Mouse (Mus musculus) WW6 (cell line): Measurements from ENCODE around the gene Gm20696.

ENCODE experiments used
- DNase-seq: peaks from one replicate; pipeline ENCODE4 v3.0.0-alpha.2; 2013; ENCODE audit warnings: low read depth, low spot score

The Gm20696 gene

DNA sequence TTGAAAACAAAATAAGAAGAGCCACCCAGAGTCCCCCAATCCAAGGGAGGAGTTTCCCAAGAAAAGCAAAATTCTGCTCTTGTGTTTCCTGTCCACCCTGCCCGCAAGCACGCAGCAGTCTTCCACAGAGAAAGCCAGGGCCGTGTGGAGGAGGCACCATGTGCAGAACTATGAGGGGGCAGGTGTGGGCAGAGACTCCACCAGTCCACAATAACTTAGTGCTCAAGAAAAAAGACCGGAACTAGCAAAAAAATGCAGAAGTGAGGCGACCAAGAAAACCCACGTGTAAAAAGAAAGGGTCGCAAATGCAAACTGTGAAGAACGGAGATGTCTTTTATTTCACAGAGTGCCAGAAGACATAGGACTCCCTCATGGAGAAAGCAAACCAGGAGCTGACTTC is 371.1 kb downstream of the Gm20696 start:
- no peak for DNase-seq

GRCm38 (mm10) chr6:99289220-99289619 is 377.4 kb downstream of the Gm20696 start:
- no peak for DNase-seq

- DNase-seq, result no peak
Observed at GRCm38 (mm10) chr6:99285026-99285425, 381.6 kb downstream of the Gm20696 start.

- no peak for DNase-seq
Observed at GRCm38 (mm10) chr6:99284019-99284418, 382.6 kb downstream of the Gm20696 start.

- DNase-seq, result no peak
Observed at GRCm38 (mm10) chr6:99282866-99283657, 383.5 kb downstream of the Gm20696 start.

GRCm38 (mm10) chr6:99281433-99281832 is 385.2 kb downstream of the Gm20696 start:
- no peak for DNase-seq

- DNase-seq, result no peak
Observed at GRCm38 (mm10) chr6:99280619-99281018, 386.0 kb downstream of the Gm20696 start.

- no peak for DNase-seq
Observed at GRCm38 (mm10) chr6:99277251-99277650, 389.3 kb downstream of the Gm20696 start.

DNA sequence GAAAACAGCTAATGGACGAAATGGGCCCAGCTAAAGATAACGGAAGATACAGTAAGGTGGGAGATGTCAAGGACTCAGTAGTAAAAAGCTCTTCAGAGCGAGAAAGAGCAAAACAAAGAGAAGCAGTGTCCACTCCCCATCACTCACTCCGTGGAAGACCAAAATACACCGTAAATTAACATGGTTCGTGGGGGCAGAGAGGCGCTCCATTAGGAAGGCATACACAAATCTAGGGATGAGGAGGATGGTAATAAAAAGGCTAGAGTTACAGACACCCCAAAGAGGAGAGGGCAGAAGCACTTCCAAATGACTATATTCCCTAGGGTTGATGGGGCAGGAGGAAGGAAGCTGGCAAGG is 390.3 kb downstream of the Gm20696 start:
- no peak for DNase-seq

DNA sequence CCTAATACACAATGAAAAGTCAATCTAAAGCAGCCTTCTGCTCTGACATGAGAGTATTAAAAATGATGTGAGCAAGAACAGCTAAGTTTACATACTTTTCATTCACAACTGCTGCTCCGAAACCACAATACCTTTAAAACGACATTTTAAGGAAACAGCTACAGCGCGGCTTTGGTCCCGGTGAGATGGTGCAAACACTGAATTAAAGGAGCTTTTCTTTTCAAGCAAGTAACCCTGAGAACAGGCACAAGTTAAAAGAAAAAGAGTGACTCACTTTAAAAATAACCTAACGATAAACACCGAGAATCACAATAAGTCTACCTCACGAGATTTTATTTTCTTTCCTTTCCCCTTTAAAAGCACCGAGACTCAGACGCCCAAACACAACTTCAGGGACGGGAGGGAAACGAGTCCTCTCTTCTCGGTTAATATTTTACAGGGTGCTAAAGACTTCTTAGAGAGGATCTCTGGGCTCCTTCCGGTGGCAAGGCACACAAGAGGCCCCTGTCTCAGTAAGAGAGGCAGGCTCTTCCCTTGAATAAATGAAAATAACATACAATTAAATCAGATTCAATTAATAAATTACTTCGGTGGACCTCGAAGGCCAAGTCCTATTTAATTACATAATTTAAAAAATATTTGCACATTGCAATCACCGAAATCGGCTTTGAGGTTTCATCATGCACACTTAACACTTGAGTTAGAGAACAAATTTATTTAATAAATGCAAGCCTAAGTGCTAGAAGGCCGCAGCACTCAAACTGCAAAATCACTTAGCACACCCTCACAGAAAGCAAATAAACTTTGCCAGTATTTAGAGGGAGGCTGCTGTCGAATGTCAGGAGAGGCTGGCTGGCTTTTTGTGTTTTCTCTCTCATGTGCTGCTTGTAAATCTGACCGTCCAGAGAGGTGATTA is 391.0 kb downstream of the Gm20696 start:
- no peak for DNase-seq

- DNase-seq, result no peak
Observed at GRCm38 (mm10) chr6:99274667-99275066, 391.9 kb downstream of the Gm20696 start.

DNA sequence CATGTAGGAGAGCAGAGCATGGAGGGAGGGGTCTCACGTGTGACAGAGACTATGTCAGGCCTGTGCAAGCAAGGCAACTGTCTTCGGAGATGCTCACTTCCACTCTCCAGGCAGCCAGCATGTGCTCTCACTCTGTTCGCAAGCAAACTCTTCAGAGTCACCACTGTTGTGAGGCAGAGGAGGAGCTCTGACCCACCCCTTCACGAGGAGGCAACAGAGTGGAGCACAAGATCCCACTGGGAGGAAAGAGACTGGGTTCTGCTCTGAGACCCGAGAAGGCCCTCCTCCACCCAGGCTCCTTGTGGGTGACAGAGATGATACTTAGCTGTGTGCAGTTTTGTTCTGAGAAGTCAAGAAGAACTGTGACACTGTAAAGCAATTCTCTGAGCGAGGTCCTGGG is 392.4 kb downstream of the Gm20696 start:
- no peak for DNase-seq

GRCm38 (mm10) chr6:99273177-99273576 is 393.4 kb downstream of the Gm20696 start:
- no peak for DNase-seq

- no peak for DNase-seq
Observed at GRCm38 (mm10) chr6:99272174-99272573, 394.4 kb downstream of the Gm20696 start.

- no peak for DNase-seq
Observed at GRCm38 (mm10) chr6:99271741-99272140, 394.9 kb downstream of the Gm20696 start.

GRCm38 (mm10) chr6:99269921-99270320 is 396.7 kb downstream of the Gm20696 start:
- DNase-seq, result no peak

DNA sequence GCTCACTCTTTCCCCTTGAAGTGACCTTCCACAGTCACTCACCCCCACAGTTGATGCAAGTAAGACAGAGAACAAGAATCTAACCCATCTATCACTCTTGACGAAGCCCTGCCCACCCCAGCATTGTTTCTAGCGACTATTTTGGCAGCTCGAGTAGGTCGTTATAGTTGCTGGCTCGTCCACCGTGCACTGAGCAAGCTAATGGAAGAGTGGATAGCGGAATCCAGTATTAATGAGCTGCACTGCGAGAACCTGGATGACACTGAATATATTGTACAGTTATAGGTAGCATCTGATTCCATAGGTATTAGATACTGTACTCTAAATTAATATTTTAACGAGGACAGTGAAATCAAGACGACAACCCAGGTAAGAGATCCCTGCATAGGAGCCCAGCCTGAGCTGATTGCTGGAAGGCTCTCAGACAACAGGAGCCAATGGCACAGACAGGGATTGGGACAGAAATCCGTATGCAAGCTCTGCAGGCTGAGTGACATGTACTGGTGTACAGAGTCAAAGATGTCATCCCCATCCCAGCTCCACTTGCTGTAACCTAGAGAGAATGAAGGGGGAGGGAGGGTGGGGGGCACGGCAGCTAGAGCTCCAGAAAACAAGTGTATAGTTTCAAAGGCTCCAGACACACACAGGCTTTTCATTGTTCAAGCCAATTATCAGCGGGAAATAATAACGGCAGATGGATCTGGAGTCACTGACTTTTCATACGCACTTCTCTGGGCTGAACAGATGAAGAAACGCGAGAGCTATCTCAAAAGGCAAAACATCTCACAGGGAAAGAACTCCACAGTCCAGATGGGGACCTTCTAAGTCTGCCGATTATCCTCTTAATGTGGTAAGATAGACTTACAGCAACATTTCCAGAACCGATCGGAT is 398.2 kb downstream of the Gm20696 start:
- no peak for DNase-seq

DNA sequence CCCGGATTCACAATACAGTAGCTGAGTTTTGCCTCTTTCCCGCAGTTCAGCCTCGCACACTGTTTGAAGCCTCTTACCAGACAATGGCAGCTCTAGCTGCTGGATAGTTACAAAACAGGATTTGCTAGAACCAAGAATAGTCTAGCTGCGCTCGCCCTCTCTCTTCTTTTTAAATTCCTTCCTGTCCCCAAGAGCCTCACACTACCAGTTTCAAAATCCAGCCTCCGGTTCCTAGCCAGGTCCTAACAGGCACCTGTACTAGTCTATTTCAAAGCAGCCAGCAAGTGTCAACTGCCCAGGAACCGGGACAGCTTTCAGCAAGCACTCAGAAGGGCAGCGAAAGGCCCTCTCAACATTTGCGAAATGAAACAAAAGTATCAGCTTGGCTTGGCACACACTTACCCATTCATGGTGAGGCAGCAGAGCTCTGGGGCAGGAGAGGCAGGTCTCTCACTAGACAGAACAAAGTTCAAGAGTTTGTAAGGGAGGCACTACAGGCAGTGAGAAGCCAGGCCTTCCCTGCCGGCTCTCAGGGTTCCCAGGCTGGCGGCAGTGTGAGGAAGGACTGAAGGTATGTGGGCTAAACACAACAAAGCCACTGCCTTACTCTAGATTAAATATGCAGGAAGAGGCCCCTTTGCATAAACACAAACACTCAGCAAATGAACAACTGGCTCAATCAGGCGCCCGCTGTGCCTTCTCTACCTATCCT is 400.5 kb downstream of the Gm20696 start:
- no peak for DNase-seq

DNA sequence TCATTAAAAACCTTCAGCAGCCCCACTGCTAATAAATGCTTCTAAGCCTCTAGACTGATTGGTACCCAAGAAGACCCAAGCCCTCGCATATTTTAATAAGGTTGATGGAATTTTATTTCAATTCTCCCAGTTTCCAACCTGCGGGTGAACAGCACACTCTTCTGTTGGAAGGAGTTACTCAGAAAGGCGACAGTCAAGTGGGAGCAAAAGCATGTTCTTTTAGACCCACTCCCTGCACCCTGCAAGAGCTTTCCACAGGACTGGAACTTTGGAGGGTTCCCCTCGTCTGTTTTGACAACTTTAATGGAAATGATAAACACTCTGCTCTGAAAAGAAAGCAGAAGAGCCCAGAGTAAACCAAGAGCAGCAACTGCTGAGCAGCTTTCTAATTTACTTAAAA is 401.4 kb downstream of the Gm20696 start:
- no peak for DNase-seq

GRCm38 (mm10) chr6:99264192-99265093 is 402.2 kb downstream of the Gm20696 start:
- no peak for DNase-seq
